Mouse (Mus musculus) ovary, adult 10 weeks (tissue): ENCODE measurements around the gene Dmtf1. TPM values are rescaled to one million over a fixed set of nuclear protein-coding genes. Genes with fewer than 3 reads are reported as not detected.

Experiments used
- polyA plus RNA-seq: library from polyadenylated mRNA; stranded (reverse); fragments of 350-450 nt; fragmentation: Illumina TruSeq; extraction: RNeasy Lipid Tissue Mini Kit (QIAGEN cat#74804); gene quantifications from one replicate; pipeline ENCODE4 v1.2.3, GENCODE M21; 2014

The Dmtf1 gene
- 68.5 TPM for polyA plus RNA-seq

DNA sequence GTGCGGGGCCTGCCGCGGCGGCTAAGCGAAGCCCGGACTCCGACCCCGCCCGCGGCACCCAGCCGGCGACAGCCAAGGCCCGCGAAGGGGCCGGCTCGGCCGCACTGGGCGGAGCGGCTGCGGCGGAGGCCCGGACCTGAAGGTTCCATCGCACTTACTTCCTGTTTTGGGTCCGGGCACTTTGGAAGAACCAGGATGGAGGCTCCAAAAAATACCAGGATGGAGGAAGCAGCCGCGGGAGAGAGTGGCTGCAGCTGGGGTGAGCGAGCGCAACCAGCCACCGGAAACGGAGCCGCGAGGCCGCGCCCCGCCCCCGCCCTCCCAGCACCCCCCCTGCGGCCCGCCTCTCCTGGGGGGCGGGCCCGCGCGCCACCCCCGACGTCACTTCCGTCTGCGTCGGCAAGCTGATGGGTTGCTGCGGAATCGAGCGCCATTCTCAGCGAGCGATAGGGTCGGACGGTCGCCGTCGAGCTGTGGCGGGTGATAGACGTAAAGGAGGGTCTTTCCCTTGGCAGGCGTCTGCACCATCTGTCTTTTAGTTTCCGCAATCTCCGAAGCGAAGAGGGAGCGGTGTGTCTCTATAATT is at the start of gene Dmtf1:
Gene Dmtf1, minus strand, starts transcription at position 321 of the 586 bp plus-strand sequence.

DNA sequence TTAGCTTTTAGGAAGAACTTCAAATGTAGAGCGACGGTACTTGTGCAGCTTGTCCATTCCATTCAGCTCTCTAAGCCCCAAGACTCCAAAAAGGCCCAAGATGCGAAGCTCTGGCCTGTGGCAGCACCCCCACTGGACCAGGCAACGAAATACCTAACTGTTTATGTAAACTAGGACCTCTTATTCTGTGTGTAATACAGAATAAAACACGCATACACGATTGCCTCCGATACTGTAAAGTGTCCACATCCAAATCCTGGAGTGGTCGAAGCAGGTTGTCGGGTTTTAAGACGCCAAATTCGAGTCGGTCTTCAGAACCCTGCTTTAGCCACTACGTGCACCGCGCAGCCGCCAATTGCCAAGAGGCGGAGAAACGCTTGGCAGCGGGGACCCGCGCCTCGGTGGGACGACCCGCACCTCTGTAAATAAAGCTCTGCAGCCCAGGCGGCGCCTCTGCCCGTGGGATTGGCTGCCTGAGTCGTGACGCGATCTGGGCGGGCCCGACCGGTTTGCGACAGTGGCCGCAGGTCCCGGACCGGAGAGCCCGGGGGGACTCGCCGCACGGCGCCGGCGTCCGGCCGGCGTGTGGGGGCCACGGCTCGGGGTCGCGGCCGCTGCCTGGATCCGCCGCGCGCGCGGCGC is 61.2 kb downstream of the Dmtf1 start, which contains the start of gene Tmem243:
Gene Tmem243, plus strand, starts transcription at position 462 of the 642 bp plus-strand sequence.

Other genes with a start within 250 kb of the Dmtf1 start
- gene Crot, start 164.5 kb downstream of the Dmtf1 start, polyA plus RNA-seq = 116 TPM
- 48.8 TPM for gene Tmem243, start 61.1 kb downstream of the Dmtf1 start, polyA plus RNA-seq
- 10.2 TPM for gene 9330182L06Rik, start 104.3 kb upstream of the Dmtf1 start, polyA plus RNA-seq